Mouse (Mus musculus): ENCODE measurements at regions not wholly inside any gene's neighbourhood (a gene's known extent, or its start where the extent isn't known, plus 50 kb on each side); places are given as distances from the start of the nearest gene placed in this dataset.
"Not testable (repeated sequence)": the region's sequence is repeated elsewhere in the genome, so short reads cannot be mapped to it uniquely, and the experiment has no call there.

- in situ Hi-C loops (cut with MboI, MseI), result loop anchor here (10.0 kb wide), 1 partner anchor 1618 kb away; no protein-coding TSS in a partner anchor
Observed at GRCm38 (mm10) chr2:43072964-43073619, 419.7 kb upstream of the Lrp1b start.

- in situ Hi-C loops (cut with MboI, MseI), result no loop called here
Observed at GRCm38 (mm10) chr2:43097560-43098233, 444.3 kb upstream of the Lrp1b start.

GRCm38 (mm10) chr2:43119862-43120261, 435.3 kb upstream of the Kynu start:
- in situ Hi-C loops (cut with MboI, MseI), result no loop called here

- in situ Hi-C loops (cut with MboI, MseI), result no loop called here
Observed at GRCm38 (mm10) chr2:43153574-43153973, 401.6 kb upstream of the Kynu start.

- in situ Hi-C loops (cut with MboI, MseI), result no loop called here
Observed at GRCm38 (mm10) chr2:43182105-43182504, 373.0 kb upstream of the Kynu start.

- in situ Hi-C loops (cut with MboI, MseI), result not testable (repeated sequence)
Observed at GRCm38 (mm10) chr2:43195531-43195930, 359.6 kb upstream of the Kynu start.

- in situ Hi-C loops (cut with MboI, MseI), result no loop called here
Observed at GRCm38 (mm10) chr2:43208223-43208622, 346.9 kb upstream of the Kynu start.

- in situ Hi-C loops (cut with MboI, MseI), result no loop called here
Observed at GRCm38 (mm10) chr2:43213901-43214300, 341.2 kb upstream of the Kynu start.

- in situ Hi-C loops (cut with MboI, MseI), result no loop called here
Observed at GRCm38 (mm10) chr2:43217119-43217518, 338.0 kb upstream of the Kynu start.

GRCm38 (mm10) chr2:43222721-43223120, 332.4 kb upstream of the Kynu start:
- in situ Hi-C loops (cut with MboI, MseI), result no loop called here

- in situ Hi-C loops (cut with MboI, MseI), result not testable (repeated sequence)
Observed at GRCm38 (mm10) chr2:43224728-43225127, 330.4 kb upstream of the Kynu start.

GRCm38 (mm10) chr2:43246786-43247185, 308.3 kb upstream of the Kynu start:
- in situ Hi-C loops (cut with MboI, MseI), result no loop called here

GRCm38 (mm10) chr2:43248671-43249070, 306.5 kb upstream of the Kynu start:
- in situ Hi-C loops (cut with MboI, MseI), result no loop called here

GRCm38 (mm10) chr2:43254709-43255108, 300.4 kb upstream of the Kynu start:
- in situ Hi-C loops (cut with MboI, MseI), result no loop called here

- in situ Hi-C loops (cut with MboI, MseI), result no loop called here
Observed at GRCm38 (mm10) chr2:43270802-43271201, 284.3 kb upstream of the Kynu start.

- in situ Hi-C loops (cut with MboI, MseI), result no loop called here
Observed at GRCm38 (mm10) chr2:43272080-43272479, 283.0 kb upstream of the Kynu start.

- in situ Hi-C loops (cut with MboI, MseI), result no loop called here
Observed at GRCm38 (mm10) chr2:43274012-43274411, 281.1 kb upstream of the Kynu start.

- in situ Hi-C loops (cut with MboI, MseI), result no loop called here
Observed at GRCm38 (mm10) chr2:43295801-43296200, 259.3 kb upstream of the Kynu start.

- in situ Hi-C loops (cut with MboI, MseI), result no loop called here
Observed at GRCm38 (mm10) chr2:43323836-43324235, 231.3 kb upstream of the Kynu start.

- in situ Hi-C loops (cut with MboI, MseI), result no loop called here
Observed at GRCm38 (mm10) chr2:43364301-43364700, 190.8 kb upstream of the Kynu start.

- in situ Hi-C loops (cut with MboI, MseI), result no loop called here
Observed at GRCm38 (mm10) chr2:43365812-43366211, 189.3 kb upstream of the Kynu start.

GRCm38 (mm10) chr2:43403348-43403747, 151.8 kb upstream of the Kynu start:
- in situ Hi-C loops (cut with MboI, MseI), result no loop called here

All from T-helper 1 cell (primary cell).